Mouse (Mus musculus) kidney, postnatal 4 days (tissue): ENCODE measurements around the gene Cdk9.

Experiments
- DNase-seq, 2 experiments: peaks; one replicate each; pipeline ENCODE4 v3.0.0; 2021; ENCODE audit warnings: mixed read lengths in 2 of 2

Gene Cdk9

DNA sequence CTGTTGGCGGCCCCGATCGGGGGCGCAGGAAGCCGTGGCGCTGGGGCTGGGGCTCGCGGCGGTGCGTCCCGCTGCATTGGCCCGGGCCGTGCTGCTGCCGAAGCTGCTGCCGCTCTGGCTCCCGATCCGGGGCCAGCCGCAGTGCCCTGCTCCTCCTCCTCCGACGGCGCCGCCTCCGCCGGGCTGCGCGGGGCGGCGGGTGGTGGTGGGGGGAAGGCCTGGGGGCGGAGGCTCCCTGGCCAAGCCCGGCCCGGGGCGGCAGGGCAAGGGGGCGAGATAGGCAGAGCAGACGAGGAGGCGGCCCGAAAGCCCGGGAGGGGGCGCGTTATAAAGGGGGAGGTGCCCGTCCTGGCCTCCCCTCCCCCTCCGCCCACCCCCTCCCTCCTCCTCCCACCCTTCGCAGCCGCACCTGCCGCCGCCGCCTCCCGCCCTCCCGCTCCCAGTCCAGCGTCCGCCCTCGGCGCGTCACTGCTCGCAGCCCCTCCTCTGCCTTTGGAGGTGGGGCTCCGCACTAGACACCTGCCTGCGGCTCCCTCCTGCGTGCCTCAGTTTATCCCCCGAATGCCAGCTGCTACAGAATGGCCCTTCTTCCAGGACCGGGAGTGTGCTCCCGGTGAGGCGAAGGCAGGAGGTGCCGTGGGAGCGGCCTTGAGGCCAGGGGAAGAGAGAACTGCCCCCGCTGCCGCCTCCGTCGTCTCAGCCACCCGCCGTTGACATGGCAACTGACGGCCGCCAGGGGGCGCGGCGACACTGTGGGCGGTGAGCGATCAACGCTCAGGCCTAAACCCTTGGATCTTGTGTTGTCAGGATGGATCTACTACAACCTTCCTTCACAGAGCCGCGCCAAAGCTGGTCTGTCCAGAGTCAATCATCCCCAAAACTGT lies at the start of gene Cdk9:
Gene Cdk9 (minus strand): TSS at position 143 of the 884 bp plus-strand sequence.
- DNase-seq = peak; percentile 94 to 96

DNA sequence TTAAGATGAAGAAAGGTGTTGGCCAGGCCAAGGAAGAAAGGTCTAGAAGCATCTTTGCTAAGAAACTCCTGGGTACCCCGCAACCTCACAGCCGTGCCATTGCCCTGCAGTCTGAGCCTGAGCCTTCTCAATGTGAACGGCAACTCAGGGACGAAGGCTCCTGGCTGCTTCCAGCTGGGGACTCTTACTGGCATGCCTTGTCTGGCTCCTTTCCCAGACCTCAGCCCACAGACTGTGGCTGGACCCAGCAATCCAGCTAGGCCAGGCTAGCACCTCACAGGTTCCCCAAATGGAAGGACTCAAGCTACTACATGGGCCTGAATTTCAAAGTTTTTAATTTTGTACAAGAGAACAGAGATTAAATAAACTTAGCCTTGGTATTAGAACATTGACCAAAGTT lies 49.0 kb upstream of the Cdk9 start:
- DNase-seq = no peak

DNA sequence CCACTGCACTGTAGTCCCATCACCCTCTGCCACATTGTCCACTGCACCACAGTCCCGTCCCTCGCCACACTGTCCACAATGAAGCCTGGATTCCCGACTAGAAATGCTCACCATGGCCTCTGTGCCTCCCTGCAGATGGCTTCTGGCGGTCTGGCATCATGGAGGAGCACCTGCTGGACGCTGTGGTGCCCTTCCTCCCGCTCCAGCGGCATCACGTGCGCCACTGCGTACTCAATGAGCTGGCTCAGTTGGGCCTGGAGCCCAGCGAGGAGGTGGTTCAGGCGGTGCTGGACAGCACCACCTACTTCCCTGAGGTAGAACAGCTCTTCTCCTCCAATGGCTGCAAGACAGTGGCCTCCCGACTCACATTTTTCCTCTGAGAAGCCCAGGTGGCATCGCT lies 48.5 kb upstream of the Cdk9 start:
- no peak for DNase-seq

DNA sequence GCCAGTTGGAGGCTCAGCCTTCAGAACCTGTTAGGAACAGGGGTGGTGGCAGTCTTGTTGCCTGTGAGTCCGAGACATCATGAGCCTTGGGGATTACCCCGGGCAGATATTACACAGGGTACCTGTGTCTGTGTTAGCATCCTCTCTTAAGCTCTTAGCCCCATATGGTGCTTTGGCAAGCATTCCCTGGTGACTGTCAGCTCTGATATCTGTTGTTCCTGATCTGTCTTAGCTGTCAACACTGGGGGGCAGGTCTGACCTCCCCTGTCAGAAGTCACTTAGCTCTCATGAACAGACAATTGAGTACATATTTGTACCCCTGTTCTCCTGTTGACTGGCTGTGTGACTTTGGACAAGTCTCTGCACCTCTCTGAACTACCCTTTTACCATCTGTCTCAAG lies 46.1 kb upstream of the Cdk9 start:
- no peak for DNase-seq

DNA sequence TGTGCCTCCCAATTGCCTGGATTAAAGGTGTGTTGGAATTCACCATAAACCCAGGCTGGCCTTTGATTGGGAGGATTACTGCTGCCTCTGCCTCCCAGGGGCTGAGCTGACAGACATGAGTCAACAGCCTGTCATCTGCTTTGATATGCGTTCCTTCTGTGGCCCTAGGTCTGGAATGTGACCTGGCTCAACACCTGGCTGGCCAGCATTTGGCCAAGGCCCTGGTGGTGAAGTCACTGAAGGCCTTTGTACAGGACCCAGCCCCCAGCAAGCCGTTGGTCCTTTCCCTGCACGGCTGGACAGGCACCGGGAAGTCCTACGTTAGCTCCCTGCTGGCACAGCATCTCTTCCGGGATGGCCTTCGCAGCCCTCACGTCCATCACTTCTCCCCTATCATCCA lies 45.6 kb upstream of the Cdk9 start:
- DNase-seq = peak in 1 of 2 experiments; percentile 37

DNA sequence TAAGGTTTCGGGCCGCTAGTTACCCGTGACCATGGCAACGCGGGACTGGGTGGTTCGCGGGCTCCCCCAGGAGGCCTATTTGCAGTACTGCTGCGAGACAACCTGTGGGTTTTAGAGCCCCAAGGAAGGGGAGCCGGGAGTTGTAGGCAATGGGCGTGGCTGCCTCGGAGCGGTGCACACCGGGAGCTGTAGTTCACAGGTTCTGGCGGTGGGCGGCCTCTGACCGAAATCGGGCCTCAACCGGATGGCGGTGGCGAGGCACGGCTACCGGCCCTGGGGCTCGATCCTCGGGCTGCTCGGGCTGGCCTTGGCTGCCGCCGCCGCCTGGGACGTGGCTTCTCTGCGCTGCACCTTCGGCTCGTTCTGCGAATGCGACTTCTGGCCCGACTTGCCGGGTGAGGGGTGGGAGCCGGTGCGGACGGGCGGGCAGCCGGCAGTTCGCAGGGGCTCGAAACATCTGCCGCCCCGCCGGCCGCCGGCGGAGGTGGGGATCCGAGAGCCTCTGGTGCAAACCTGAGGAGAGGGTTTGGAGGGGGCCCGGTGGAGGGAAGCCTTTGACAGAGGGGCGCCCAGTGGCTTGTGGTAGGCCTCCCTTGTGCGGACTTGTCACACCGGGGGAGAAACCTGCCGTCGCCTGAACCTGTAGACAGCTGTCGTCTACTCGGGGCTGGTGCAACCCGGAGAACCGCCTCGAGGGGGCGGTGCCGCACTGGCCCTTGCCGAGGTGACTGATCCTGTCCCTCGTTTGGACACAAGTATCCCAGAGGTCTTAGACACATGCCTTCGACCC lies 44.4 kb upstream of the Cdk9 start, which contains the start of gene Tor2a:
Gene Tor2a (plus strand): TSS at position 179 of the 790 bp plus-strand sequence.
- DNase-seq = peak; percentile 98

DNA sequence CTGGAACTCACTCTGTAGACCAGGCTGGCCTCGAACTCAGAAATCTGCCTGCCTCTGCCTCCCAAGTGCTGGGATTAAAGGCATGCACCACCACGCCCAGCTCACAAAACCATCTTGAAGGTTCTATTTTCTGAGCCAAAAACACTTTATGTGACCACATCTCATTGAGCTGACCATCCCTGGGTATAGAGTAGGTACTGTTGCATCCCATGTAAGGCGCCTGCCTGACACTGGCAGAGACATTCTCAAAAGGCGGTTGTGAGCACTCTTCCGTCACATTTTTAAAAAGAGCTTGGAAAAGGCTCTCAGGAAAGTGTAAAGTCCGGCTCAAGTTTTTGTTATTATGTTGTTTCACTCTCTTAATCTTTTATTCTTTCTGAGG lies 43.8 kb upstream of the Cdk9 start:
- DNase-seq = no peak

DNA sequence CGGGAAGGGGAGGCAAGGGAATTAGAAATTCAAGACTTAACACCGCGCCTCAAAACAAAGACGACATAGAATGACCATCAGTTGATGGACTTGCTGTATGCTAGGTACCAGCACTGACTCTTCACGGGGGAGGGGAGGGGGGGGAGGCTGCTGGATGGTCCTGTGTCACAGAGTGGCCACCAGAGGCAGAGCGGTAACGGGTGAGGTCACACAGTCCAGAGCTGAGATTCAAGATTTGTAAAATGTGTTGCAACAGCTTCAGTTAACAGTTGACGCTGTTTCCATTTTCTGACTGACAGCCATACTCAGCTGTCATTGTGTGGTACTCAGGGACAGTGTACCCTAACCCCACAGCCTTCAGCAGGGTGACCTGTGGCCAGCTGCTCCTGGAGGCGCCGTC lies 39.3 kb upstream of the Cdk9 start:
- peak in 1 of 2 experiments; percentile 52 for DNase-seq

DNA sequence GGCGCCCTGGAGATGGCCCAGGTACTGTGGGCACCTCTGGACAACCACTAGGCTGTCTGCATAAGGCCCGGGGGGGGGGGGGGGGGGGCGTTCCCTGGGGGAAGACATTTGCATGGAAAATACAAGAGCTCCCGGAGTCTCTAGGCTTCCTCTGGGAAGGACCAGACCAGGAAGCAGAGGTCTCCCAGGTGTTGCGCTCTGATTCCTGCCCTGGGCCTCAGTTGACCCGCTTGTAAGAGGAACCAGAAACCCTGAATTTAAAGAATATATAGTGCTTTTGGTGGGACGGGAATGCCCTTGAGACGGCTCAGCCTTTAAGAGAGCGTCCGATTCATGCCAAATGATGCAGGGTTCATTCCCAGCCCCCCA lies 38.8 kb upstream of the Cdk9 start:
- no peak for DNase-seq

DNA sequence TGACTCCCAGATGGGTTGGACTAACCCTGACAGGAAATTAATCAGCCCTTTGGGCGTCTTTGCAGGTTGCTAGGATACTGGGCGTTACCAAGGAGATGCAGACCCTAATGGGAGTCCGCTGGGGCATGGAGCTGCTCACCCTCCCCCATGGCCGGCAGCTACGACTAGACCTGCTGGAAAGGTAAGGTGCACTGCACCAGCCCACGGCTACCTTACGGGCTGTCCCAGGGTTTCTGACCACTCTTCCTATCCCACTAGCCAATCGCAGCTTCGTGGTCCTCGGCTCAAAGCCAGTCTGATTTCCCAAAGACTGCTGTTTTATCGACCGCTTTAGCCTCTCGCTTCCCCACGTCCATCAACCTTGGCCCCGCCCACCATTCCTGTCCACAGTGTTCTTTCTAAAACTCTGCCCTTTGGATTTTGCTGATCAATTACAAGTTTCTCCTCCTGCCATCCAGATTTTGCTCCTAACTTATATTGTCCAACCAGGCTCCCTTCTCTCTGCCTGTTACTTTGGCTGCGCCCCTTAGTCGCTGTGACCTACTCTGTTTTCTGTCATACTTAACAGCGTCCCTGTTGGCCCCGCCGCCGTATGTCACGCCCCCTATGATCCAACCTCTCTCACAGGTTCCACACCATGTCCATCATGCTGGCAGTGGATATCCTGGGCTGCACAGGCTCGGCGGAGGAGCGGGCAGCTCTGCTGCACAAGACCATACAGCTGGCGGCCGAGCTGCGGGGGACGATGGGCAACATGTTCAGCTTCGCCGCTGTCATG lies 38.2 kb upstream of the Cdk9 start:
- peak; percentile 80 to 89 for DNase-seq

DNA sequence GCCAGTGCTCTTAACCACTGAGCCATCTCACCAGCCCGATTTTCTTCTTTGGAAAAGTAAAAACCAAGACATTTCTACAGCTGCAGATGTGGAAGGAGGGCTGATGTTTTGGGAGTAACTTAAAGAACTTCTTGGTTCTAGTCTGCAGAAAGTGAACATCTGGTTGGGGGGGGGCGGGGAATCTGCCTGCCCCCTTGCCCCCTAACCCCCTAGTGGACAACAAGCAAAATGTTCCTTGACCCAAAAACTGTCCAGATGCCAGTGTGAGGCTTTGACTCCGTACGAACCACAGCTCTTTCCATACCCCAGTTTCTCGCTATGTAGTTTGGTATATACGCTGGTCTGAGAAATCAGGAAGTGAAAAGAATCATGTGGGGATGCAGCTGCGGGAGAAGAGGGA lies 37.3 kb upstream of the Cdk9 start:
- no peak for DNase-seq

DNA sequence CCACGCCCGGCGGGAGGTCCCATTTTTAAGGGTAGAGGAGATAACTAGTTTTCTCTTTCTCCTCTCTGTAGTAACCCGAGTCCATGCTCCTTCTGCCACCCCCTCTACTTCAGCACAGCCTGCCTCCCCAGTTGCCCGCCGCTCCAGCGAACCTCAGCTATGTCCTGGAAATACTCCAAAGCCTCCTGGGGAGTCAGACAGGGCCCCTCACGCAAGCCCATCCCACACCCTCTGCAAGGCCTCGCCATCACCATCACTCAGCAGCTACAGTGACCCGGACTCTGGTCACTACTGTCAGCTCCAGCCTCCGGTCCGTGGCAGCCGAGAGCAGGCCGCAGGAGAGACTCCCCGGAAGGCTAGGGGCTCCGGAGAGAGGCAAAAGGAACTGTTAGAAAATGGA lies 36.2 kb upstream of the Cdk9 start:
- DNase-seq = no peak

DNA sequence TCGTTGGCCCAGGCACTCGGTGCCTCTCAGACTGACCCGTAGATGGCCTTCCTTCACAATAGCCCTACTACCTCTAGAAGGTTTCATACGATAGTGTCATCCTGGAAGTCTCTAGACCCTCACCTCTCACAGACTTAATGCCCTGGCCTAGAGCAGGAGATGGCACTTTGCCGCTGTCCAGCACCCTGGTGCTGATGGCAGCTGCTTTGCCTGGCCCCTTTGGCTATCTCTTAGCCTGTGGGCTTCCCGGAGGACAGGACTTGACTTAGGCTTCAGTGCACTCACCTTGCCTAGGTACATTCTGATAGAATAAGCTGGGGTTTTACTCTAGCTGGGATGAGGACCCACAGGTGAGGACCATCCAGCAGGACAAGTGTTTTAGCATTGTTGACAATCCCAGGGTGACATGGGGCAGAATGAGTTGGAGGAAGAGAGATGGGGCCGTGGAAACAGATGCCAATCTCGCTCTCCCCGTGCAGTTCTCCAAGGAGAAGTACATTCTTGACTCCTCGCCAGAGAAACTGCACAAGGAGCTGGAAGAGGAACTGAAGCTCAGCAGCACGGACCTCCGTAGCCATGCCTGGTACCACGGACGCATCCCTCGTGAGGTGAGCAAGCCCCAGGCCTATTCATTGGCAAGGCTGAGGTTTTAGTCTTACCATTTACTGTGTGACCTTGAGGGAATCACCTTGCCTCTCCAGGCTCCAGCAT lies 31.6 kb upstream of the Cdk9 start:
- DNase-seq = peak; percentile 52 to 65

DNA sequence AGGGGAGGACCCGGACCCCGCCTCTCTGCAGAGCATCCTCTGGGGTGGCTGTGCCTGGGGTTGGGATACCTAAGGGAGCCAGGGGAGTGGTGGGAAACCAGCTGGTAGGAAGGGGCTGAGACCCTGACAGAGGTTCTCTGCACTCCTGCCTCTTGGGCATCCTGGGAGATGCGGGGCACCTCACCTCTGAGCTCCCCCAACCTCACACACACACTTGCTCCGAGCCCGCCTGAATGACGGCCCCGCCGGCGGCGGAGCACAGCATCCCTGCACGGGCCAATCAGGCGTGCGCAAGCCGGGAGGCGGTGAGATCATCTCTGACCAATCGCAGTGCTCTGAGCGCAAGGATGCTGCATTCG lies 29.3 kb upstream of the Cdk9 start:
- DNase-seq = peak in 1 of 2 experiments; percentile 46

DNA sequence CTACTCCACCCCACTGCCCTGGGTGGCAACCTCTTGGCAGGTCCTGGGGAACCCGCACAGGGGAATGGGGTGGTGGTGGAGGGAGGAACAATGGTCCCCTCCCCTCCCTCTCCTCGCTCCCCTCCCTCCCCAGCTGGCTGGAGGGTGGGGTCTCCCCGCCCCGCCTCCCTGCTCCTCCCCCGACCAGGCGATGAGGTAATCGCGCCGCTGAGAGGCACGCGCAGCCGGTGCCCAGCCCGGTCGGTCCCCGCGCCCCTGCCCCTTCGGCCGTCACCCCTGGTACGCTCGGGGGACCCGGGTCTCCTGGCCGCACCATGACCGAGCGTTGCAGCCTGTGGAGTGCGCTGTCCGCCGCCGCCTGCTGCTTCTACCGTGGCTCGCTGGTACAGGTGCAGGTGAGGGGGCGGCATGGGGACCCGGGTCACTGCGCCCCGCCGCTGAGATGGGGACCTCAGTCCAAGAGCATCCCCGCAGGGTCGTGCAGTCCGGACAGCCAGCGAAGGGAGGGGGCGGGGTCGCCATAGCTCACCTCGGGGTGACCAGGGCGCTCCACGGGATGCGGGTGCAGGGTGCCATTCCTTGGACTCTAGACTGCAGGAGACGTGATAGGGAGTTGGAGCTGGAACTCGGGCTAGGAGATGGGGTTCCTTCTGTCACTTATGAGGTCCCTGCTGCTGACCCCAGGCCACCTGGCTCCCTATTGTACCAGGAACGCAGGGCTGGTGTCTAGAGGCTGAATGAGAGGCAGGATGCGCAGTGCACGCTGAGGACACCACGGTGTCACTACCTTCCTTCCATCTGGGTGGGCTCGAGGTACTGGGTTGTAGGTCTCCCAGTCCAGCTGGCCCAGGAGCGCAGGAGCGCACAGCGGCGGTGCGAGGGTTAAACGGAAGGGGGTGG lies 28.6 kb upstream of the Cdk9 start:
- DNase-seq = peak; percentile 59 to 66

DNA sequence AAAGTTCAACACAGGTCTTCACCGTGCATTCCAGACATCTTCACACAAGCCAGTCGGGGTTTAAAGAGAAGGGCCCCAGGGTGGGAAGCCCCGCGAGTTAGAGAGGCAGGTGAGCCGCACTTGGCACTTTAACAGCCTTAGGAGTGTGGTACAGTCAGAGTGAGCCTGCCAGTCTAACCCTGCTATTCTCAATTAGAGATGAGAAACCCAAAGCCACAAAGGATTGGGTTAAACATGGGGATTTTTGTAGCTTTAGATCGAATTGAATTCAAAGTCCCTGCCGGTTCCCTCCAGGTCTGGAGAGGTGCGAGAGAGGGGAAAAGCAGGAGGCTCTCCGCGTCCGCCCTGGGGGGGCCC lies 28.0 kb upstream of the Cdk9 start, which contains the start of gene 6330409D20Rik:
Gene 6330409D20Rik (minus strand): TSS at position 101 of the 357 bp plus-strand sequence.
- no peak for DNase-seq

DNA sequence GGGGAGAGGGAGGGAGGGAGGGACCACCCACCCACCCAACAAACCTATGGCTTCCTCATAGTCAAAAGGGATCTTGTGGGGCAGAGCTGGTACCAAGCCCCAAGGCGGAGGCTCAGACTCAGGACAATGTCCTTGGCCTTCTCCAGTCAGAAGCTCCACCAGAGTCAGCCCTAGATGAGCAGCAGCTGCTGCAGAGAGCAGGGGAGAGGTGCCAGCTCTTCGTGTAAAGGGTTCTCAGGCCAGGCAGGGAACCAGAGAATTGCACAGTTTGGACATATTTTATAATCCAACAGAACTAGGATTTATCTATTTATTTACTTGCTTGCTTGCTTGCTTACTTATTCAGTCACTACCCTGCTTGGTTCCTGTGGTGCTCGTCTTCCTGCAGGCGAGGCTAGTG lies 26.4 kb upstream of the Cdk9 start:
- DNase-seq = no peak

DNA sequence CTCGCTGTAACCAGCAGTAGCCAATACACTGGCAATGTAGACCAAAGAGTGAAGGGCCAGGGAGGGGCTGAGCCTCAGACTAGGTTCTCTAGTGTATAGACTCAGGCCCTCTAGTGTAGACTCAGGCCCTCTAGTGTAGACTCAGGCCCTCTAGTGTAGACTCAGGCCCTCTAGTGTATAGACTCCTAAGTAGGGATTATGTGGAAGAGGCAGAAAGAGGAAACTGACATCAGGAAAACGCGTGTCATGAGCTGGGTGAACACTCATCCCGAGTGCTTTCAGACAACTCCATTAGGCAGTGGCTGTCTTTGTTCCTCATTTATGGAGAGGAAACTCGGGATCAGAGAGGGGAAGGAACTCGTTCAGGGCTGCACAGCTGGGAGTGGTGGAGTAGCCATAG lies 24.1 kb upstream of the Cdk9 start:
- DNase-seq = no peak

DNA sequence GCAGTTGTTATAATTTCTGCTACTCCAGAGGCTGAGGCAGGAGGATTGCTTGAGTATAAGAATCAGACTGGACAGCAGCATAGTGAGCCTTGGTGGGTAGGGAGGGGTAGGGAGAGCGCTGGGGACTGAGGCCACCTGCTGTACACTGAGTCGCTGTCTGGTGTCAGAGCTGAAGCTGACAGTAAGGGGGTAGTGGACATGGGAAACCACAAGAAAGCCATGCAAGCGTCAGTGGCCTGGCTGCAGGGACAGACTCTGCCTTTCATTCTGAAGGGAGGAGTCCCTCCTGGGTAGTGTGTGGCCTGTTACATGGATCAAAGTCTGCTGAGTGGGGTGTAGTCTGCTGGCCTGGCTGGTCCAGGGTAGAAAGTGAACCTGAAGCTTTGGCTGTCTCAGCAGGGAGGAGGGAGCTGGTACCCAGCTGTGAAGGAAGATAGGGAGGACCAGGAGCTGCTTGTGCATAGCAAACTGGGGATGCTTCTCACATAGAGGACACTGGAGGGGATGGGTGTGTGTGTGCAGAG lies 23.5 kb upstream of the Cdk9 start:
- no peak for DNase-seq

DNA sequence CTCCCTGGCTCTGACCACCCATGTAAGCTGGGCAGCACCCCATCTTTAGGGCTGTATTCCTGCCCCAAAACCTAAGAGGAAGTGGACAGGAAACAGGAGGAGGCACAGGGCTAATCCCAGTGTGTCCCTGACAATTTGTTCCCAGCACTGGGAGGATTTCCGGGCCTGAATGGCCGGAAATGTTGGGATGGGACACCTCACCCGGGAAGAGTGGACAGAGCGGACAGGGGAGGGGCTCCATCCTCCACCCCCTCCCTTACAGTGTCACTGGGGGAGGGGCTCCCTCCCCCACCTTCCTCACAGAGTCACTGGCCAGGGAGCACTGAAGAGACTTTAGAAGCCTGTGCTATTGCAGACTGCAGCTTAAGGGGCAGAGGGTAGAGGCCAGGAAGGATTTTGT lies 22.1 kb upstream of the Cdk9 start:
- DNase-seq = peak; percentile 65 to 81

DNA sequence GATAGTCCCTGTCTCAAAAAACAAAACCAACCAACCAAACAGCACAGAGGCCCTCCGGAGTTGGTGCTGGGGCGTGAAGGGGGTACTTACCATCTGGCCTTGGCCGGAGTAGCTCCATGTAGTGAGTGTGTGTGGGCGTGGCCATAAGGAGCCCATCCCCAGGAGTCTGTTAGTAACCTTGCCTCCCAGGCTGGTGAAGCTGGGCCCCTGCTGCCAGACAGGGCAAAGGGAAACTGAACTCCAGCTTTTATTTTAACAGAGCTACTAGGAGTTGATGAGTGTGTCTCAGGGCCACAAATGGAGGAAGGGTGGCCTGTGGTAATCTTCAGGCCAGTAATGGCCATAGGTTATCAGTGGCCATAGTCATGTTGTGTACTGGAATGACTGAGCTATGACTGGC lies 21.6 kb upstream of the Cdk9 start:
- peak in 1 of 2 experiments; percentile 61 for DNase-seq
